Mouse (Mus musculus): ENCODE results near the gene Wdr93. TPM values are rescaled to one million over a fixed set of nuclear protein-coding genes. Genes with fewer than 3 reads are reported as not detected.

Gene Wdr93
- total and polyA plus RNA-seq, 3 experiments: 0.75 to 1.3 (median 1.2) TPM

DNA sequence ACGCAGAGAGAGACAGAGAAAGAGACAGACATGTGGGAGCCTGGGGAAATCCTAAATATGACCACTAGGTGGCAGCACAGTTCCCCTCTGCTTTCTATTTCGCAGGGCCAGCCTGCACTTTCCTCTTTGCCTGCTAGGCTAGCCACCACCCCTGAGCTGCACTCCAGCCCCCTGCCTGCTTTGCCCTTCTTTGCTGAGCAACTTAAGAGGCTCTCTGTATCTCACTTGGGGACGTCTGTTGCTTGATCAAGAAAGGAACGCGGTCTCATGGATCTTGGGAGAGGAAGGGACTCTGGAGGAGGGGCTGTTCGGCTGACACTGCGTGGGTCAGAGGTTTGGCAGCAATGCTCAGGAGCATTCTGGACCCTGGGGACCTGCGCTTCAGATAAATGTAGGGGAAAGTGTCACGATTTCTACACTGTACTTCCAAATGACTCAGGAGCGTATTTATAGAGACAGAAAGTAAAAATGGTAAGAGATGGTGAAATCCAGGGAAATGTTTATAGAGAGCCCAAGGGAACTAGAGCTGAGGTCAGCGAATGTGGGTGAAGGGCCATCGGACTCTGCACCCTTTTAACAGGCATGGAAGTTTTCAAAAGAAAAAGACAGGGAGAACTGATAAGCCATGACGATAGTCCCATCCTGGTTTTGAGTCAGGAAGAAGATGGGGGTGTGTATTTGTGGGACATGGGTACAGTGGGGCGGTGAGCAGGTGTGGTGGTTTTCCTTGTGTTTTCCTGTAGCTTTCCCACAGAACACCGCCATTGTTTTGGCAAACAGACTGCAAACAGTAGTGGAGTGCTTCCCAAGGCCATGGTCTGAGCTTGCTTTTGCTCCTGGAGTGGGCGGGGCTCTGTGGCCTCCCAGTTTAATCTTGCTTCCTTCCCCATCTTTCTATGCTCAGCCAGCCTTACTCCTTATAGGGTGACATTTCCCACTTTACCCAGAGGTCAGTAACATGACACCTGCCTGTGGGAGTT is 38.0 kb downstream of the Wdr93 start:
- peaks cover 0 to 10% of the 10 kb centered on the region in 2 experiments; a peak in 3 of 4 replicates for H3K4me1 ChIP-seq (ENCODE audit: control insufficient read depth in 1 of 2, insufficient read depth in 2 of 2)
- TF ChIP-seq TBP (conservative IDR thresholded peaks at IDR 0.05; ENCODE audit: low read depth, low read length): no peak
- no peak for TF ChIP-seq NRF1 (IDR thresholded peaks at IDR 0.05; ENCODE audit: low read depth, low read length)
- TF ChIP-seq JUN (IDR thresholded peaks at IDR 0.05; ENCODE audit: insufficient read depth, low read depth, low read length): no peak
- no peak for TF ChIP-seq MAZ (IDR thresholded peaks at IDR 0.05; ENCODE audit: low read depth, low read length)
- no peak for TF ChIP-seq USF1 (IDR thresholded peaks at IDR 0.05; ENCODE audit: low read depth, low read length)
- no peak for TF ChIP-seq ZC3H11A (IDR thresholded peaks at IDR 0.05; ENCODE audit: low read depth, low read length)
- TF ChIP-seq KAT2A (IDR thresholded peaks at IDR 0.05; ENCODE audit: insufficient replicate concordance, low read length): no peak
- TF ChIP-seq MYC (IDR thresholded peaks at IDR 0.05; ENCODE audit: low read depth, low read length): peak; percentile 81
- TF ChIP-seq NELFE (IDR thresholded peaks at IDR 0.05; ENCODE audit: low read depth, low read length): no peak
- no peak for TF ChIP-seq POLR2A (IDR thresholded peaks at IDR 0.05; ENCODE audit: low read depth, low read length)
- no peak for TF ChIP-seq TCF12 (IDR thresholded peaks at IDR 0.05; ENCODE audit: low read depth, low read length)
- TF ChIP-seq CTCF (conservative IDR thresholded peaks at IDR 0.05 in 1 of 2, IDR thresholded peaks at IDR 0.05 in 1 of 2; ENCODE audit: low read depth in 2 of 2, low read length in 2 of 2): peak; percentile 84 to 89
- no peak for TF ChIP-seq BHLHE40 (IDR thresholded peaks at IDR 0.05; ENCODE audit: low read depth, low read length)
- TF ChIP-seq RAD21 (IDR thresholded peaks at IDR 0.05; ENCODE audit: low read depth, low read length): peak; percentile 66
- TF ChIP-seq UBTF (IDR thresholded peaks at IDR 0.05; ENCODE audit: low read depth, low read length): no peak
- peak; percentile 61 for TF ChIP-seq SMC3 (IDR thresholded peaks at IDR 0.05; ENCODE audit: low read depth, low read length)
- no peak for TF ChIP-seq PAX5 (IDR thresholded peaks at IDR 0.05; ENCODE audit: low read length)
- no peaks in the 10 kb centered on the region for H3K9me3 ChIP-seq (replicated peaks; ENCODE audit: low read length)
- dilution Hi-C loops (cut with MboI; ENCODE audit: extremely low pct_ligation_motif_present, extremely low pct_unique_long_range_greater_than_20kb, low sequenced_read_pairs): no loop called here
- no peaks in the 10 kb centered on the region for H3K36me3 ChIP-seq (replicated peaks in 1 of 2; ENCODE audit: control insufficient read depth in 1 of 2, insufficient read depth in 1 of 2, low read length in 1 of 2)
- peak overlapping the region in 2 of 3 experiments; percentile 10 to 22 for H3K4me3 ChIP-seq (replicated peaks in 1 of 3; ENCODE audit: low read depth in 2 of 3, low read length in 2 of 3, poor library complexity in 1 of 3)
- peaks cover 2% of the 10 kb centered on the region for H3K27me3 ChIP-seq (replicated peaks)
- H3K4me2 ChIP-seq (ENCODE audit: insufficient read depth, low read depth, poor library complexity, severe bottlenecking): peak overlapping the region; percentile 48
- DNase-seq (ENCODE audit: extremely low read depth): peak; percentile 76
- H3K9ac ChIP-seq (ENCODE audit: insufficient read depth, low read depth): no peak overlapping the region
- H3K27ac ChIP-seq (ENCODE audit: insufficient read depth, low read depth): no peak overlapping the region
- H3K79me2 ChIP-seq (replicated peaks; ENCODE audit: control insufficient read depth, extremely low read depth, insufficient read depth, poor library complexity, severe bottlenecking): no peaks in the 10 kb centered on the region
- in situ Hi-C loops (cut with MboI; ENCODE audit: low pct_ligation_motif_present, low pct_unique_long_range_greater_than_20kb, low sequenced_read_pairs): no loop called here

DNA sequence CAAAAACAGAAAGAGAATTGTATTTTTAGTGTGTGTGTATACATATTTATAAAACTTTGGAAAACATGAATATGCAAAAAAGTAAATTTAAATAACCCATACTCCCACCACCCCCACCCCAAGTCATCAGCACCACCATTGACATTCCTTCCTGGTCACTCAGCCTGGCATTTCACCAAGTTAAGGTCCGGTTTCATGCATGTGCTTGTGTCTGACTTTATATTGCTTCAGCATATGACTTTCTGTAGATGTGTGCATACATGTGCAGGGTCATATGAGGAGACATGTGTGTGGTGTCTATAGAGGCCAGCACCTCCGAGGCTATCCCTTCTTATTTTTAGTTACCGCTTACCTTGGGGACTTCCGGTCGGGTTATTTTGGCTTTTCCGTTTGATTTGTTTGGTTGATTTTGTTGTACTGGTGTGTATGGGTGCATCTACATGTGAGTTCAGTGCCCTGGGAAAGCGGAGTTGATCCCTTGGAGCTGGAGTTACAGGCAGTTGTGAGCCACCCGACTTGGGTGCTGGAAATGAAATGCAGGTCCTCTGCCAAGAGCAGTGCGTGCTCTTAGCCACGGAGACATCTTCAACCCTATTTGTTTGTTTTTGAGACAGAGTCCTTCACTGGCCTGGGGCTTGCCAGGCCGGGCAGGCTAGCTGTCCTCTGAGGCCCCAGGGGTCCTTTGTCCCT is 39.0 kb downstream of the Wdr93 start:
- peaks cover under 1% of the 10 kb centered on the region for H3K27me3 ChIP-seq (replicated peaks)
- no peaks in the 10 kb centered on the region for H3K36me3 ChIP-seq (replicated peaks in 1 of 2; ENCODE audit: control insufficient read depth in 1 of 2, insufficient read depth in 1 of 2, low read length in 1 of 2)
- H3K79me2 ChIP-seq (replicated peaks; ENCODE audit: control insufficient read depth, extremely low read depth, insufficient read depth, poor library complexity, severe bottlenecking): no peaks in the 10 kb centered on the region
- no peak overlapping the region for H3K9ac ChIP-seq (ENCODE audit: insufficient read depth, low read depth)
- TF ChIP-seq CTCF (conservative IDR thresholded peaks at IDR 0.05 in 1 of 2, IDR thresholded peaks at IDR 0.05 in 1 of 2; ENCODE audit: low read depth in 2 of 2, low read length in 2 of 2): no peak
- TF ChIP-seq TBP (conservative IDR thresholded peaks at IDR 0.05; ENCODE audit: low read depth, low read length): 0 out of 2 replicates have a peak, but pooled peaks have one; percentile 30
- in situ Hi-C loops (cut with MboI; ENCODE audit: low pct_ligation_motif_present, low pct_unique_long_range_greater_than_20kb, low sequenced_read_pairs): no loop called here
- no peaks in the 10 kb centered on the region for H3K9me3 ChIP-seq (replicated peaks; ENCODE audit: low read length)
- H3K4me2 ChIP-seq (ENCODE audit: insufficient read depth, low read depth, poor library complexity, severe bottlenecking): no peak overlapping the region
- dilution Hi-C loops (cut with MboI; ENCODE audit: extremely low pct_ligation_motif_present, extremely low pct_unique_long_range_greater_than_20kb, low sequenced_read_pairs): no loop called here
- H3K4me1 ChIP-seq (ENCODE audit: control insufficient read depth in 1 of 2, insufficient read depth in 2 of 2): peaks cover 0 to 10% of the 10 kb centered on the region in 2 experiments; a peak in 3 of 4 replicates
- H3K4me3 ChIP-seq (replicated peaks in 1 of 3; ENCODE audit: low read depth in 2 of 3, low read length in 2 of 3, poor library complexity in 1 of 3): no peak overlapping the region
- no peak overlapping the region for H3K27ac ChIP-seq (ENCODE audit: insufficient read depth, low read depth)
- no peak for DNase-seq (ENCODE audit: extremely low read depth)
